Mouse (Mus musculus): Measurements from ENCODE around the gene Stradb.
"Not testable (repeated sequence)": the region's sequence is repeated elsewhere in the genome, so short reads cannot be mapped to it uniquely, and the experiment has no call there.

Stradb gene

DNA sequence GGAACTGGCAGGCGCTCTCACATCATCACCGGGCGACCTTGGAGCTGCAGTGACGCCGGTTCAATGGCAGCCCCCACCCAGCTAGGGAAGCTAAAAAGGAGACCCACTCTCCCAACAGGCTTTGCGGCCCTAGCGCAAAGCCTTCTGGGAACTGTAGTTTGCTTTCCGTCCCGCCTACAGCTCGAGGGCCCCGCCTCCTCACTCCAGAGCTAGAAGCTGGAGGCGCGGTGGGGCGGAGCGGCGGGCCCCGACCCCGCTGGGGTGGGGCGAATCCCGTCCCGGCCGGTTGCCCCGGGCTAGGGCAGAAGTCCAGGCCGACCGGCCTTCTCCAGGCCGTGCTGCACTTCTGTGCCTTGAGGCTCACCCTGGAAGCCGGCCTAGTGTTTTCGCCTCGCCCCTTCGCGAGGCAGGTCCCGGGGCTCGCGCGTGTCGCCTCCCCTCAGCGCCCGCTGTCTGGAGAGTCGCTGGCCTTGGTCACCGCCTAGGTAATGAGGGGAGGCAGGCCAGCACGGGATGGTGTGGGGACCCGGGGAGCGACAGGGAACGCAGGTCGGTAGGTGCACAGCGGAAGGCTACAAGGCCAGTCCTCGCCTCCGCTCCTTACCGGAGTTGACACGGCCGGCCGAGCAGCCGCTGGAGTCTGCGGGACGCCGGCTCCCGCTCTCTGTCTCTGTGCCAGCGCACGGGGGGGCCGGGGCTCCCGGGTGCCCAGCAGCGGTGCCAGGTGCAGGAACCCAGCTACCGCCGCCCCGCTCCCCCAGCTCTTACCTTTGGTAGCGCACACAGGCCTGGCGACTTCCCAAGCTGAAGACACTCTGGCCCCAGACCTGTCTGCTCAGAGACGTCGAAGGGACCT, at the start of gene Stradb, which contains the start of gene Trak2:
Gene Stradb (plus strand): TSS at position 157 of the 856 bp plus-strand sequence.
Gene Trak2 (minus strand): TSS at position 65 of the 856 bp plus-strand sequence.
- in situ Hi-C loops (cut with MboI), result no loop called here

GRCm38 (mm10) chr1:58926664-58927063, 46.7 kb upstream of the Stradb start:
- in situ Hi-C loops (cut with MboI), result no loop called here

- in situ Hi-C loops (cut with MboI), result no loop called here
Measured at GRCm38 (mm10) chr1:58936746-58937605, 36.3 kb upstream of the Stradb start.

GRCm38 (mm10) chr1:58937606-58938099, 35.7 kb upstream of the Stradb start:
- in situ Hi-C loops (cut with MboI), result no loop called here

DNA sequence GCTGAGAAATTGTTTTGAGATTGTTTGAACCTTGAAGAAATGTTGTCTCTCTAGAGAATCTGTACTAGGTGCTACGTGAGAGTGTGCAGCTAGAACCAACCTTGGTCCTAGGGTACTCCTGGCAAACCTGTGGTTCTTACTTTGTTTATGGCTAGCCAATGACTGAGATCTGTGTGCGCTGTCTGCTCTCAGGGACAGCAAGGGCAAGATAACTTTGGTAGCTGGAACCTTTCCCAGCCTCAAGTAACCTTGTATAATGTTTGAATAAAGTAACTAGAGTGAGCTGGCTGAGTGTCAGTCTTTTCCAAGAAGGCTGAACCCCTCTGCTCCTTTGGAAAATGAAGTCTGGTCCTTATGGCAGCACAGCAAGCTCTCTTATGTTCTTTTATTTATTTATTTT, 27.8 kb upstream of the Stradb start:
- in situ Hi-C loops (cut with MboI), result no loop called here

DNA sequence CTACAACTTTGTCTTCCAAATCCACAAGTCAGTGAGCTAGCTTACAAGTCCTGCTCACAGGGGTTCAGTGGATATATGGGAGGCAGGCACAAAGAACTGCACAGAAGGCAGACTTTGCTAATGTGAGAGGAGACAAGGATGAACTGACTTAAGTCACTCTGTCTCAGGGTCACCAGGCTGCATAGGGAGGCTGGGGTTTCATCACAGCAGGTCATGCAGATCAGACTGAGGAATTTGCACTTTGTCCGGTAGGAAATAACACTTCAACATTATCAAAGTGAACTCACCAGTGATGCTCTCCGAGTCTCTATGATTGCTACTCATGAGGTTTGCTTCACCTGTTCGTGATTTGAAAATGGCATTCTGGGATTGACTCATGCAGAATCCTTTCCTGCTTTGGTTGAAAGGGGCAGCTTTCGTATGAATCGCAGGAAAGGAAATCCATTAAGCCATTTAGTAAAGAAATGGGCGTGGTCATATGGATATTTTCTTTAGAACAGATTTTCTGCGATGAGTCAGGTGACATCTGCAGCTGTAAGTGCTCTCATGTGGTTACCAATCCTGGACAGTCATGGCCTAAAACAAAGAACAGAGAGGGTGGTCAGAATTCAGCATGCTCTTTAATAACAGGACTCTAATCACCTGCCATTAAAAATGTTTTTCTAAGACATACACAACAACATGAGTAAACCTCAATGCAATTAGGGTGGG, 27.2 kb upstream of the Stradb start:
- in situ Hi-C loops (cut with MboI), result no loop called here

GRCm38 (mm10) chr1:58946718-58947117, 26.6 kb upstream of the Stradb start:
- in situ Hi-C loops (cut with MboI), result no loop called here

DNA sequence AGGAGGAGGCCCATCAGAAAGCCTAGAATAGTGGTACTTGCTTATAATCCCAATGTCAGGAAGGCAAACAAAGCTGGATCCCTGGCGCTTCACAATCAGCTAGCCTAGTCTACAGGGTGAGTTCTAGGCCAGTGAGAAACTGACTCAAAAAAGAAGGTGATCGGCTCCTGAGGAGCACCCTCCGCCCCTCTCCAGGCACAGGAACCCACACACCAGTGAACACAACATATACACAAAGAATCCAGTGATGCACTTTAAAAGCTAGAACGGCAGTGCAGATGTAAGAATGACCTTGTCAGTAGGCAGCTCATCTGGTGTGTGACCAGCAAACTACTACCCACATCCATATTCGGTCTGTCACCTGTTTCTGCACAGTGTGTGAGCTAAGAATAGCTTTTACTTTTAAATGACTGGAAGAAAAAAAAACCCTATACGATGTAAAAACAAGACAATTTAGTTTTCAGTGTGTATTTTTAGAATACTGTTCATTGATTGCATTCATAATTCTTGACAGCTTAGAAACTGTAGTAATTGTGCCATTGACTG, 23.7 kb upstream of the Stradb start:
- in situ Hi-C loops (cut with MboI), result no loop called here

GRCm38 (mm10) chr1:58950899-58951648, 22.2 kb upstream of the Stradb start:
- in situ Hi-C loops (cut with MboI), result no loop called here

DNA sequence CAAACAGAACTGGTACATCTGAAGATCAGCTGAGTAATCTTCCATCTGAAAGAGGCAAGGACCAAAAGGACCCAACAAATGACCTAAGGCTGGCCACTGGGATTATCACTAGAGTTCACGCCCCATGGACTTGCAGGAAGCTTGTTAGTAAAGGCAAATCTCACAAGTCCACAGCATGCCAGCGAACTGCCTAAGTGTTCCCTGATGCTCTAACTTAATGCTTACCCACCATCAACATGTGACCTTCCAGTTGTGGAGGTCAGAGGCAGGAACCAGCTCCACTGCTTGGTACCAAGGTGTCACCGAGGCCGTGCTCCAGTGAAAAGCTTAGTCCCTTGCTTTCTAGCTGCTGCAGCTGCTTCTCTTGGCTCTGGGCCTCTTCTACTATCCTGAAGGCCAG, 21.5 kb upstream of the Stradb start:
- in situ Hi-C loops (cut with MboI), result no loop called here

- in situ Hi-C loops (cut with MboI), result no loop called here
Measured at GRCm38 (mm10) chr1:58952526-58952925, 20.8 kb upstream of the Stradb start.

- in situ Hi-C loops (cut with MboI), result no loop called here
Measured at GRCm38 (mm10) chr1:58952997-58953396, 20.3 kb upstream of the Stradb start.

DNA sequence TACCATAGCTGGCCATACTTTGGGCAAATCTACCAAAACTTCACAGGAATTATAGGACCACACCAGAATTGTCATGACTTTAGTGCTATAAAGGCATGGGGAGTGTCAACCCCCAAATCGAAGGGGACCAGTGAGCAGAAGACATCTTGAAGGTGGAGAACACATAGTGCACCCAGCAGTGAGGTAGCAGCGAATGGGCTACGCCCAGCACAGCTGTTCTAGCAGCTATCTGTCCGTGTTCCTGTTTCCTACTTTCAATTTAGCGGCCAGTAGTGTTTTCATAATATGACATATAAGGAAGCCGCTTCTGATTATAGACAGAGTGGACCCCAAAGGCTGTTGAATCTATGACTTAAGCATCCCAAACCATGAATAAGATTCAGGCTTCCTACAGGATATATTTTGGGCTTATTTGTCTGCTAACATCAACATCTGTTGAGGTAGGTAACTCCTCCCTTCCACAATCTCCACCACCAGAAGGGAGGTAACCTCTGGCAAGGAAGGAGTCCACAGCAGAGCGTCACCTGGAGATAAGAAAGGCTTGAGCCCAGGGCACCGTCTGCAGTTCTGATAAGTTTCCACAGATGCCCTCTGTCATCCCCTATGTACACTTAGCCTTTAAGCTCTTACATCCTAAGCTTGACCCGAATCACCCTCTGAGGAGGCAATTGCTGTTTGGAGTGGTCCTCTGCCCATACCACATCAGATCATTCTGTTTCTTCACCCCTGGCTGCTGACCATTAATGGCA, 19.5 kb upstream of the Stradb start:
- in situ Hi-C loops (cut with MboI), result no loop called here

DNA sequence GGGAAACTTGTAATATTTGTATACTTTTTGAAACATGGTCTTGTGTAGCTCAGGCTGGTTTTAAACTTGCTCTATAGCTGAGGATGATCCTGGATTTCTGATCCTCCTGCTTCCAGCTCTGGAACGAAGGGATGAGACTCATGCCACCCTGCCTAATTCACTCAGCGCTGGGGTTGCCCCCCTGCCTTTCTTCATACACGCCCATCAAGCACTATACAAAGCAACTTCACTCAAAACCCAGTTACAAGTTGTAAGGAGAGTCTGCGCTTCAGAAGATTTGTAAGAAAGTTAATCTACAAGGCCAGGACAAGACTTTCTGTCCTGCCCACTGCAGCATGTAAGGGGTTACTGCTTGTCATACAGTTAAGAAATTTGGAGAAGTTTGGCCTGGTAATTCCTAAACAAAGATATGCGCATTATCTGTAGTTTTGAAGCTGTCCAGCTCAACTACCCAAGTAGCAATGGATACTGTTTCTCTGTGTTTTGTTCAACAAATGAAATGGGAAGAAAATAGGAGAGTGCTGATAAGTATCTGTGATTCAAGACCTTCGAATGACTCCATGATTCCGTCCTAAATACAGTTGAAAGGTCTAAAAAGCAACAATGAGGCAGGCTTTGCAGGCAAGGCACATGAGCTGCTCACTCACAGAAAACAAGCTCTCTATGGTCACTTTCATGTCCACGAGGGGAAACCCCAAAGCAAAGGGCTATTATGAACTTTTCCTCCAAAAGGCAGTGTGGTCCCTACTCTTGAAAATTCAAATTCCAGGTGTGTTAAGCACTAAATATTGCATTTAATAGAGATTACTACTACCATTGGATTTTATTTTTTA, 18.5 kb upstream of the Stradb start:
- in situ Hi-C loops (cut with MboI), result no loop called here

GRCm38 (mm10) chr1:58955716-58956115, 17.6 kb upstream of the Stradb start:
- in situ Hi-C loops (cut with MboI), result no loop called here

DNA sequence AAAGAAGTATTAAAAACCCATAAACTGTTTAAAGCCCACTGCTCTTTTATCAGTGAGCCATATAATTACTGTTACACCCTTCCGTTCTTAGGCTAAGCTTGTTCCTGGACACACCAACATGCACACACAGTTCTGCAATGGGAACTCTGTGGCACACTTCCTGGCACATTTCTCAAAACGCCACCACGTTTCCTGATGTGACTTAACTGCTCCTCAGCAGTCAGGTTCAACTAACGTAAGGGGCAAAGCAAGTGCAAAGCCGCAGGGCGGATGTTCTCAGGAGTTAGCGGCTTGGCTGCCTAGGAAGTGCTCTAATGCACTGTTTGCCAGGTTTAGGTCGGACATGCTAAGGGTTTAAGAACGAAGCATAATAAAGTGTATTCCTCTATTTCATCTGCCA, 17.1 kb upstream of the Stradb start:
- in situ Hi-C loops (cut with MboI), result no loop called here

- in situ Hi-C loops (cut with MboI), result no loop called here
Measured at GRCm38 (mm10) chr1:58957931-58958330, 15.4 kb upstream of the Stradb start.

DNA sequence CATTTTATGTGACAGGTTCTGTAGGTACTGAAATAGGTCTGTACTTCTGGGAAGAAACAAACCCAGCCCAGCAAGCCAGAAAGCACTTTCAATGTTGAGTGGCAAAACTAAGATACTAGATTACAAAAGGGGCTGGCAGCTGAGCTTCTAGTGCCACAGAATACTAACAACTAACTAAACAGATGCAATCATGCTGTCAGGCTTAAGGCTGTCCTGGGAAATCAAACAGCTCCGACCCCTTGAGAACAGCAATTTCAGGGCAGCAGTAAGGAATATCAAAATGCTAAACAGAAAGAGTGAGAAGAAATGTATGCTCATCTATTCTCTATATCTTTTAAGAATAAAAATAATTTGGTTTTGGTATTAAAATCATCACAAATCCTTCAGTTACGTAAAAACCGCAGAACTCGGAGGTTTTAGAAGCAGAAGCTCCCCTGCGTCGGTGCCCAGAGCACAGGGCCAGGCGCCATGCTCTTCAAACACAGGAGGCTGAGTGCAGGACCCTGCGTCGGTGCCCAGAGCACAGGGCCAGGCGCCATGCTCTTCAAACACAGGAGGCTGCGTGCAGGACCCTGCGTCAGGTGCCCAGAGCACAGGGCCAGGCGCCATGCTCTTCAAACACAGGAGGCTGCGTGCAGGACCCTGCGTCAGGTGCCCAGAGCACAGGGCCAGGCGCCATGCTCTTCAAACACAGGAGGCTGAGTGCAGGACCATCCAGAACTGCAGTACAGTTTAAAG, 14.4 kb upstream of the Stradb start:
- in situ Hi-C loops (cut with MboI), result not testable (repeated sequence)

GRCm38 (mm10) chr1:58959682-58960081, 13.6 kb upstream of the Stradb start:
- in situ Hi-C loops (cut with MboI), result no loop called here
